Mouse (Mus musculus): ENCODE data around the gene Wdr46.
A peak's percentile ranks its signal among the peaks of the same experiment; 100 is the strongest.
"Not testable (repeated sequence)": the region's sequence is repeated elsewhere in the genome, so short reads cannot be mapped to it uniquely, and the experiment has no call there.

Gene Wdr46

GRCm38 (mm10) chr17:33979512-33980050 lies 39.1 kb downstream of the Wdr46 start:
- DNase-seq (ENCODE audit: low read depth): peak; percentile 47

GRCm38 (mm10) chr17:33980181-33981035 lies 39.9 kb downstream of the Wdr46 start:
- no peak for DNase-seq (ENCODE audit: low read depth)

- DNase-seq (ENCODE audit: low read depth): peak; percentile 99
Observed at GRCm38 (mm10) chr17:33981192-33981909, 40.9 kb downstream of the Wdr46 start.

- DNase-seq (ENCODE audit: low read depth): peak; percentile 90
Observed at GRCm38 (mm10) chr17:33982136-33982535, 41.7 kb downstream of the Wdr46 start.

DNA sequence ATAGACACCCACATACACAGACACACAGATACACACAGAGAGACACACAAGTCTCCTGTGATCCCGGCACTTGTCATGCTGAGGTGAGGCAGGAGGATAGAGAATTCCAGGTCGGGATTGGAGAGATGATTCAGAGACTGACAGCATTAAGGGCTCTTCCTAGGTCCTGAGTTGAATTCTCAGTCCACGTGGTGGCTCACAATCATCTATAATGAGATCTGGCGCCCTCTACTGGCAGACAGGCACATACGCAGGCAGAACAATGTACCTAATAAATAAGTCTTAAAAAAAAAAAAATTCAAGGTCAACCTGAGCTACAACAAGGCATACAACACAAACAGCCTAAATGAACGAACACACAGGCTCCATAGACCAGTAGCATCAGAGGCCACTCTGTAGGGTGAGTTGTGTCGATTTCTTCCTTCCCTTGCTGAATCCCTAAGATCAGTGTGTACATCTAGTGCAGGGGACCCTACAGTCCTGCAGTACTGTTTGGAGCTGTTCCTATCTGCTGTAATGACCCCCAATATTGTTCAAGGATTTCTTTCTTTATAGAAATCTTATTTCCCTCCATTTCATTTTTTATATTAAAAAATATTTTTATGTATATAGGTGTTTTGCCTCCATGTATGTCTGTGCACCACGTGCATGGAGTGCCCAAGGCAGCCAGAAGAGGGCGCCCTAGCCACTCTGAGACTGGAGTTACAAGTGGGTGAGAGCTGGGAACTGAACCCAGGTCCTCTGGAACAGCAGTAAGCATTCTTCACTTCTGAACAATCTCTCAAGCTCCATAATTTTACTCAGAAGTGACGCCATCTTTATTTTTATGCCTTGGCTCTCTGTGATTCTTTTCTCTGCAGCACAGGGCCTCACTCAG lies 51.6 kb downstream of the Wdr46 start:
- DNase-seq (ENCODE audit: low read depth): peak; percentile 93

DNA sequence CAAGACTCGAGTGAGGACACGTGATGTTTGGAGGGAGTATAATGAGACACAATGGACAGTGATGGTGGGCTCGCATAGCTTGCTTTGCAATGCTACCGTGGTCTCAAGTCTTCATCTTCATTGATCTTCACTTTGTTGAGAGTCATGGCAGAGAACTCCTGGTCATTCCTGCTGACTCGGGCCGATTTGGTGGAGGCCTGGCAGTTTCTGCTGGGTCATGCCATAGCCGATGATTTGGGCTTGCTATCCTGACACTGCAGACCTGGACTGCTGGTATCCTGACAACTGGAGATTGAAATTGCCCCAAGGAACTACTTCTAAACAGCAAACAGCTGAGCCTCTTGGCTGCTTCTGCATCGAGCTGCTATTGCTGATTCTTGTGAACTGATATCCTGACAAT lies 54.5 kb downstream of the Wdr46 start:
- DNase-seq (ENCODE audit: low read depth): peak; percentile 43

DNA sequence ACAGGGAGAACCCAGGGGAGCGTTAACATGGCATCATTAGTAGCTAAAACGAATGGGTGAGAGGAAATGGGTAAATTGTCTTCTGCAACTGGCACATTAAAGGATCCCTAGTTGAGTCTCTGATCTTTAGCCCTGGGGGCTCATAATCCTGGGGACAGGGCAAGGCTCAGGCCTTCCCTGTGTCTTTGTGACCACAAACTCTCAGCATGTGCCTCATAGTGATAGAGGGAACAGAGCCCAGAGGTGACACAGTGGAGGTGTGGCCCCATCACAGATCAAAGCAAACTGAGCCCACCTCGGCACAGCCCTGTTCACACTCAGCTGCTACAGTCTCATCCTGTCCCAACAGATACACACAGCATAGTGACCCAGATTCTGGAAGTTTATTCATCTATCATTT lies 55.2 kb downstream of the Wdr46 start:
- DNase-seq (ENCODE audit: low read depth): peak; percentile 52

GRCm38 (mm10) chr17:33997025-33997424 lies 56.6 kb downstream of the Wdr46 start:
- DNase-seq (ENCODE audit: low read depth): not testable (repeated sequence)

- DNase-seq (ENCODE audit: low read depth): peak; percentile 75
Observed at GRCm38 (mm10) chr17:33998697-33999096, 58.2 kb downstream of the Wdr46 start.

Data from induced T-regulatory cell, adult 2 months (primary cell).